Mouse (Mus musculus): ENCODE results near the gene C1ra. TPM values are rescaled to one million over a fixed set of nuclear protein-coding genes. Genes with fewer than 3 reads are reported as not detected.
"Not testable (repeated sequence)": the region's sequence is repeated elsewhere in the genome, so short reads cannot be mapped to it uniquely, and the experiment has no call there.

Gene C1ra
- total RNA-seq, 1 experiment from 2014 or later, result 0.58 TPM

DNA sequence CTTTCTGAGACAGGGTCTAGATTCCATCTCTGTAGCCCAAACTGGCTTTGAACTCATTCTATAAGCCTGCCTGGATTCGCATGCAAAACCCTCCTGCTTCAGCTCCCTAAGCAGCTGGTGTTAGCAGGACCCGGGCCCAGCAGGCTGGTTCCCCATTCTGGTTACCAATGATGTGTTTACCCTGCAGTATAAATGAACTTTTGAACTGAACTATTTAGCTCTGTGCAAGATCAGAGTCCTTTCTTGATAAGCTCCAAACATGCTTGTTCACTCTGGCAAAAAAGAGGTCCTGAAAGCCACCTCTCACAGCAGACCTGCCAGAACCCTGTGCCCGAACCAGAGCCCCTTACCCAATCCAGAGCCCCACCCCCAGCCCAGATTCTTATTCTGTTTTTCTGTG lies 15.7 kb downstream of the C1ra start:
- no peak for ATAC-seq (ENCODE audit: extremely low read depth, insufficient number of reproducible peaks, low FRiP score, poor library complexity, severe bottlenecking)

GRCm38 (mm10) chr6:124531077-124531476 lies 18.9 kb downstream of the C1ra start:
- ATAC-seq (ENCODE audit: extremely low read depth, insufficient number of reproducible peaks, low FRiP score, poor library complexity, severe bottlenecking), result no peak

GRCm38 (mm10) chr6:124536125-124536829 lies 24.1 kb downstream of the C1ra start:
- ATAC-seq (ENCODE audit: extremely low read depth, insufficient number of reproducible peaks, low FRiP score, poor library complexity, severe bottlenecking), result not testable (repeated sequence)

GRCm38 (mm10) chr6:124541176-124541575 lies 29.0 kb downstream of the C1ra start:
- ATAC-seq (ENCODE audit: extremely low read depth, insufficient number of reproducible peaks, low FRiP score, poor library complexity, severe bottlenecking), result not testable (repeated sequence)

- ATAC-seq (ENCODE audit: extremely low read depth, insufficient number of reproducible peaks, low FRiP score, poor library complexity, severe bottlenecking), result peak; percentile 63
Measured at GRCm38 (mm10) chr6:124542284-124542683, 30.1 kb downstream of the C1ra start, which contains the start of gene C1s1. TSS of gene C1s1 (minus strand) at chr6:124542359.

DNA sequence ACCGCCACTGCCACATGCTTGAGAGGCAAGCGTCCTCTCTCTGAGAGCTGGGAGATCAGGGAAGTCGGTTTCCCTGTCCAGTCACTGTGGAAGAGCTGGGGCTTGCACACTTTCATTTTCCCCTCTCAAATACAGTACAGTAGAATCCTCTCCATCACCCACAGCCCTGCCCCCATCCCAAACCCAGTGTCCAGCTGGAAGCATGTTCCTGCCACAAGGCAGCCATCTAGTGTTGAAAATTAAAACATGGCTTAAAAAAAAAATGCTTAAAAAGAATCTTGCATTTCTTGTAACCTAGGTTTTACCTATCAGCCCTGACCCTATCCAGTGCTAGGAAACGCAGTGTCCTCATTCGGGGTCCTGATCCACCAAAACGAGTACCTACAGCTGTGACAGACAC lies 32.3 kb downstream of the C1ra start:
- ATAC-seq (ENCODE audit: extremely low read depth, insufficient number of reproducible peaks, low FRiP score, poor library complexity, severe bottlenecking), result no peak

DNA sequence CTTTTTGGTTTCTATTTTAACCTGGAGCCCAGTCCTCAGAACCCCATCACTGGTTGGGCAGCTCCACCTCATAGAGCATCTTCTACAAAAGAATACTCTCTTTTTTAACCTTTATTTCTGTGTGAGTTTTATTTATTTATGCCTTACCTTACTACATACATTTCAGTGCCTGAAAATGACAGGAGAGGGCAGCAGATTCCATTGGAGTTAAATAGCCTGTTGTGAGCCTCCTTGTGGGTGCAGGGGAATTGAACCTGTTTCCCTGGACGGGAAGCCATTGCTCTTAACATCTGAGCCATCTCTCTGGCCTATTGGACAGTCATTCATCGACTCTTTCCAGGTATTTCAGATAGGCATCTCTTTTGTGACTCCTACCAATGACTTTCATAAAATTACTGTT lies 33.2 kb downstream of the C1ra start:
- ATAC-seq (ENCODE audit: extremely low read depth, insufficient number of reproducible peaks, low FRiP score, poor library complexity, severe bottlenecking), result no peak

- ATAC-seq (ENCODE audit: extremely low read depth, insufficient number of reproducible peaks, low FRiP score, poor library complexity, severe bottlenecking), result not testable (repeated sequence)
Measured at GRCm38 (mm10) chr6:124547979-124548378, 35.8 kb downstream of the C1ra start.

DNA sequence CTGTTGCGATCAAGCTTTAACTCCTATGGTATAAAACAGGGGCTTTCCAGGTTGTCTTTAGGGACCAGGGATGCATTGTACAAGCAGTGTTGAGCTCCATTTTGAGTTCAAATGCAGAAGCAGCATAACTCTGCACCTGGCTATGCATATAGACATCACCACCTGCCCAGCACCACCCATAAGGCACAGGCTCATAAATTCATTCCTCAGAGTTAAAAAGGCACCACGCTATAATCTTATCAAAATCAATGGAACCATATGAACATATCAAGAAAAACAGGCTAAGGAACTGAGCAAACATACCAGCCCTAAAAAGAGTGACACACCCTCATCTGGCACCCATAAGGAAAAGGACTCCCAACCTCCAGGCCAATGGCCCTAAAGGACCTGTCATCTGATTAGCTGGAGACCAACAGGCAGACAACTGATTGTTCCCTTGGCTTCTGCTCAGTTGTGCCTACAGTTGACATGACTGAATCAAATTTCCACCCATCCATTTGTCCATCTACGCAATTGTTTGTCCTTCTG lies 36.9 kb downstream of the C1ra start:
- no peak for ATAC-seq (ENCODE audit: extremely low read depth, insufficient number of reproducible peaks, low FRiP score, poor library complexity, severe bottlenecking)

GRCm38 (mm10) chr6:124552766-124553165 lies 40.6 kb downstream of the C1ra start:
- ATAC-seq (ENCODE audit: extremely low read depth, insufficient number of reproducible peaks, low FRiP score, poor library complexity, severe bottlenecking), result no peak

DNA sequence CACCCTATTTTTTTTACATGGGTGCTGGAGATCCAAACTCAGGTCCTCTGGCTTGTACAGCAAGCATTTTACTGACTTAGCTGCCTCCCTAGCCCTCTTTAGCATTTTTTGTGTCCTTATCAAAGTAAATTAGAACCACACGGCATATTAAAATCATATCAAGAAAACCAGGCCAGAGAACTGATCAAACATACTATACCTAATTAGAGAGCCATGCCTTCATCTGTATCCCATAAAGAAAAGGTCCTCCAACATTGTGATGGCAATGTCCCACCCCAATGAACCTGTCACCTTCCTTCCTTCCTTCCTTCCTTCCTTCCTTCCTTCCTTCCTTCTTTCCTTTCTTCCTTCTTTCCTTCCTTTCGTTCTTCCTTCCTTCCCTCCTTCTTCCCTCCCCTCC lies 43.8 kb downstream of the C1ra start:
- ATAC-seq (ENCODE audit: extremely low read depth, insufficient number of reproducible peaks, low FRiP score, poor library complexity, severe bottlenecking), result not testable (repeated sequence)

DNA sequence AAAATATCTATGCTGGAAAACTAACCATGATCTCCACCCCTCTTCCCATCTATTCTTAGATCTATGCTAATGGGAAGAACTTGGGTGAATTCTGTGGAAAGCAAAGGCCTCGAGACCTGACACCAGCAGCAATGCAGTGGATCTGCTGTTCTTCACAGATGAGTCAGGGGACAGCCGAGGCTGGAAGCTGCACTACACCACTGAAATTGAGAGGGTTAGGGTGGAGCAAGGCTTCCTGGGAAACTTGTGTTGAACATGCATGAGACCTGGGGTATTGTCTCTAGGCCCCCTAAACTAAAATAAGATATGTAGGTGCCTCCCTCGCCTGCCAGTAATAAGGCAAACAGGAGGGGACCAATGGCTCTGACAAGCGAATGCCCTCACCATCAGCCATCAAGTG lies 49.0 kb downstream of the C1ra start:
- not testable (repeated sequence) for ATAC-seq (ENCODE audit: extremely low read depth, insufficient number of reproducible peaks, low FRiP score, poor library complexity, severe bottlenecking)

DNA sequence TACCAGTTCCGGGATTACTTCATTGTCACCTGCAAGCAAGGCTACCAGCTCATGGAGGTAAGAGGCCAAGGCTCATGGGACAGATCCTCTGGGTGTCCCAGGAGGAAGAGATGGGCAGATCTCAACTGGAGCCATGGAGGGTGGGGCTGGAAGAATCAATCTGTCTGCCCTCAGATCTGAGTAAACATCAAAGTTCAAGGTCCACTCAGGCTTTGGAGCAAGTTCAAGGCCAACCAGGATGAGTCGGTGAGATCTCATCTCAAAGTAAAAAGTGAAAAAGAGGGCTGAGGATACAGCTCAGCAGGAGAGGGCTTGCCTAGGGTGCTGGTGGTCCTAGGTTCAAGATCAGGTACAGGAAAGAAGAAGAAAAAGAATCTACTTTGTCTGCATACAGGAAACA lies 49.4 kb downstream of the C1ra start:
- not testable (repeated sequence) for ATAC-seq (ENCODE audit: extremely low read depth, insufficient number of reproducible peaks, low FRiP score, poor library complexity, severe bottlenecking)

- no peak for ATAC-seq (ENCODE audit: extremely low read depth, insufficient number of reproducible peaks, low FRiP score, poor library complexity, severe bottlenecking)
Measured at GRCm38 (mm10) chr6:124570026-124570425, 57.8 kb downstream of the C1ra start, which contains the start of gene C1rb. TSS of gene C1rb (plus strand) at chr6:124570294.

Other genes with a start within 250 kb of the C1ra start
- 0.23 and 0.61 TPM in 2 replicates for gene Cd163, start 207.7 kb upstream of the C1ra start, total RNA-seq (2017)
- gene Pex5, start 97.3 kb upstream of the C1ra start, total RNA-seq (2017), result 22.6 and 23.0 TPM in 2 replicates
- not detected in 2 replicates for gene Clstn3, start 47.6 kb upstream of the C1ra start, total RNA-seq (2017)
- 1.9 and 2.5 TPM in 2 replicates for gene C1rl, start 19.3 kb upstream of the C1ra start, total RNA-seq (2017)
- not detected in 2 replicates for gene C1s1, start 30.0 kb downstream of the C1ra start, total RNA-seq (2017)
- gene C1rb, start 57.9 kb downstream of the C1ra start, total RNA-seq (2017), result not detected in 2 replicates
- not detected in 2 replicates for gene C1s2, start 123.7 kb downstream of the C1ra start, total RNA-seq (2017)
- gene Lpcat3, start 150.6 kb downstream of the C1ra start, total RNA-seq (2017), result 21.4 and 26.5 TPM in 2 replicates
- 89.3 and 107 TPM in 2 replicates for gene Emg1, start 199.8 kb downstream of the C1ra start, total RNA-seq (2017)
- gene Phb2, start 199.9 kb downstream of the C1ra start, total RNA-seq (2017), result 110 and 117 TPM in 2 replicates
- 1,943 and 2,202 TPM in 2 replicates for gene Ptpn6, start 226.3 kb downstream of the C1ra start, total RNA-seq (2017)
- gene Grcc10, start 229.0 kb downstream of the C1ra start, total RNA-seq (2017), result 161 and 171 TPM in 2 replicates
- gene Gm45234, start 243.6 kb downstream of the C1ra start, total RNA-seq (2017), result 0.74 TPM in 1 of 2 replicates, not detected in the other
- 6.5 and 11.6 TPM in 2 replicates for gene Atn1, start 244.1 kb downstream of the C1ra start, total RNA-seq (2017)